Mouse (Mus musculus) gastrocnemius, postnatal 36 days (tissue): Measurements from ENCODE around the gene Lgals4. TPM values are rescaled to one million over a fixed set of nuclear protein-coding genes. Genes with fewer than 3 reads are reported as not detected.

Source experiments
- DNase-seq, 2 experiments: peaks; one replicate each; pipeline ENCODE4 v3.0.0; 2022
- intact Hi-C: fragments of 180-260 bp; cut with DNase I; formaldehyde crosslinking; loops from one replicate; pipeline ENCODE4 v1.15.1; 2025
- total RNA-seq, 2 experiments: library from RNA; stranded (reverse); gene quantifications; 2 replicates each; pipeline ENCODE4 v1.2.3; 2021

The Lgals4 gene
- total RNA-seq, 2 experiments from 2014 or later: 2.5 to 3.1 TPM

DNA sequence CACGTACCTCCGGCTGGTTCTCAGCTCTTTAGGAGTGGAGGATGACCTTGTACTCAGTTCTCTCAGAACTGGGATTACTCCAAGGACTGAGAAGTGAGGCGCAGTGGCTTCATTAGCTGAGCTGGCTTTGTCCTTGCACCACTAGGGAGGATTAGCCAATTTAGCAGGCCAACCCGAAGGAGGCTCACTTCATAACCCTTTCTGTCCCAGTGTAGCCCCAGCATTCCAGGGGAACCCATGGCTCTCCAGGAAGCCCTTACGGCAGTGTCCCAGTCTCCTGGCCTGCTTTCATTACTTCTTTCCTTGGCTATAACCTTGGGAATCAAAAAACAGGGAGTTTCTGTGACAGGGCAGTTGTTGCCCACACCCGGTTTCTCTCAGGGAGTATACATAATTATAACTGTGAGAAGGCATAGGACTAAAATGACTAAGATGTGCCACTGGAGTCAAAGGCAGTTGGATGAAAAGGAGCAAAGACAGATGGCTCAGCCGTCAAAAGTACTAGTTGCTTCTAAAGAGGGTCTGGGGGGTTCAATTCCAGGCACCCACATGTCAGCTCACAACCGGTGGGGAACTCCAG, 25.9 kb upstream of the Lgals4 start:
- peak; percentile 42 for DNase-seq
- intact Hi-C loops: loop anchor here (2.0 kb wide), 1 partner anchor 17 kb away; the partner anchor contains the start of gene Ech1

DNA sequence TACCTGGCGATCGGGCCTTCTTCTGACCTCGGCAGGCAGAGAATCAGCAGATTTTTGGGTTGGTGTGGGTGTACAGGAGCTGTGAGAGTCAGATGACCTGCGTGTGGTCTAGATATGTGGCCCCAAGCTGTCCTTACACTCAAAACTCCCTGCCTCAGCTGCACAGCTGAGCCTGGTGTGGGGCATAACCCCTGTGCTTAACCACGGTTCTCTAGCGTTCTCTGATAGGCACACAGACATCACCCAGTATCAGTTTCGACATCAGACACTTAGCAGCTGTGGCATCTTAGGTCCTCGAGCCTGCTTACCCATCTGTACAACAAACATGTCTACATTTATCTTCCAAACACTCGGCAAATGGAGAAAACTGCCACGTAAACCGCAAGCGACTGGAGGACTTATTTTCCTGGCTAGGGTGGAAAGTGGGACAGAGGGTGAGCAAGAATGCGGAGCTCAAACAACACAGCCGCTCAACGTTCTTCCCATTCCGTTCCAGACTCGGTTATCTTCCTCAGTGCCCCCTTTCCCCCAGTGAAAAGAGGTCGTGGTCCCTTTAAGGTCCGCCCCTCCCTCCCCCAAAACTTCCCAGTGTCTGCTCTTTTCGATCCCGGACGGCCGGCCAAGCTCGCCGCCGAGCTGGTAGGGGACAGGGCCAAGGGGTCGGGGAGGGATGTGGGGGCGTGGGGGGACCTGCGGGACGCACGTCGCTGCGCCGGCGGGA, 25.3 kb upstream of the Lgals4 start, which contains the start of gene Hnrnpl:
TSS of gene Hnrnpl (plus strand) at position 321 of the 721 bp plus-strand sequence.
- intact Hi-C loops: loop anchor here (2.0 kb wide), 1 partner anchor 16 kb away; the partner anchor contains the start of gene Ech1
- DNase-seq: peak; percentile 69 to 70

DNA sequence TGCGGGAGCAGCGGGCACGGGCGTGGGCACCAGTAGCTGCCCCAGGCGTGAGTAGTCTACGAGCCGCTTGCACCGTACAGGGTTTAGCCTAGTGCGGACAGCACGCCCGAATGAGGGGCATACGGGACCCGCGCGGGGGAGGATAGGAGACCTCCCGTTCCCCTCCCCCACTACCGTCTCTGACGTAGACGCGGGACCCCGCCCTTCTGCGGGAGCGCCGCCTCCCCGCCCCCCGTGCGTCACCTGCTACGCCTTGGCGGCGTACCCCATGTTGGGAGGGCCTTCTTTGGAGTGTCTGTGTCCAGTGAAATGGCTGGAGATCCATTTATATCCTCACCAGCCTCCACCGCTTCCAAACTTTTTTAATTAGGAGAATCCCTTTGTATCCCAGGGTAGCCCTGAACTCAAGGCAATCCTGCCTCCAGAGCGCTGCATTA, 24.7 kb upstream of the Lgals4 start:
- intact Hi-C loops: loop anchor here (2.0 kb wide), 1 partner anchor 16 kb away; the partner anchor contains the start of gene Ech1

DNA sequence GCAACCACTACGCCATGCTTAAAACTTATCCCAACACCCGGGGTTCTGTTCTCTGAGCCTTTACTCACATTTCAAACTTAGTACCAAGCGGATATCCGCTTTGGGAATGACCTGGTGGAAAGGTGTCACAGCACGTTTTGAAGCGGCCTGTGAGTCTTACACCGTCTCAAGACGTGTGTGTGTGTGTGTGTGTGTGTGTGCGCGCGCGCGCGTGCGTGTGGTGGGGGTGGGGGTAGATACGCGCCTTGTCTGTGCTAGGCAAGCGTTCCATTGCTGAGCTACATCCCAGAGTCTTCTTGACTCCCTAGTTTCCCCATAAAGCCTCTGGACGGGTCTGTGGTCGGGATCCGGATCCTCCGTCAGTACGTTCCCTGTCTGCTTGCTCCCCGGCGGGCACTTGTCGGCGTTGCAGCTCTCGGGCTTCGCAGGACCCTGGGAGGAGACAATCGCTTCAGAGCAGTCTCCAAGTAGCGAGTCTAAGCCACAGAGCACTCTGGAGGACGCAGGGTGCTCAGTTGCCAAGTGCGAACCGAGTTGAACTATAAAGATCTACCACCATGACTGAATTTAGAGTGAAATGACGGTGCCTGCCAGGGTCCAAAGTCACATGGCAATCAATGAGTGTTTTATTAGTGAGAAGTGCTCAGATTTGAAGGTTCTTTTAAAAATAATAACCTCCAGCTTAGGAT, 24.1 kb upstream of the Lgals4 start:
- intact Hi-C loops: loop anchor here (2.0 kb wide), 1 partner anchor 15 kb away; the partner anchor contains the start of gene Ech1
- DNase-seq: peak in 1 of 2 experiments; percentile 44

More for the DNA sequence above, 24.7 kb upstream of the Lgals4 start:
- peak; percentile 93 to 96 for DNase-seq

DNA sequence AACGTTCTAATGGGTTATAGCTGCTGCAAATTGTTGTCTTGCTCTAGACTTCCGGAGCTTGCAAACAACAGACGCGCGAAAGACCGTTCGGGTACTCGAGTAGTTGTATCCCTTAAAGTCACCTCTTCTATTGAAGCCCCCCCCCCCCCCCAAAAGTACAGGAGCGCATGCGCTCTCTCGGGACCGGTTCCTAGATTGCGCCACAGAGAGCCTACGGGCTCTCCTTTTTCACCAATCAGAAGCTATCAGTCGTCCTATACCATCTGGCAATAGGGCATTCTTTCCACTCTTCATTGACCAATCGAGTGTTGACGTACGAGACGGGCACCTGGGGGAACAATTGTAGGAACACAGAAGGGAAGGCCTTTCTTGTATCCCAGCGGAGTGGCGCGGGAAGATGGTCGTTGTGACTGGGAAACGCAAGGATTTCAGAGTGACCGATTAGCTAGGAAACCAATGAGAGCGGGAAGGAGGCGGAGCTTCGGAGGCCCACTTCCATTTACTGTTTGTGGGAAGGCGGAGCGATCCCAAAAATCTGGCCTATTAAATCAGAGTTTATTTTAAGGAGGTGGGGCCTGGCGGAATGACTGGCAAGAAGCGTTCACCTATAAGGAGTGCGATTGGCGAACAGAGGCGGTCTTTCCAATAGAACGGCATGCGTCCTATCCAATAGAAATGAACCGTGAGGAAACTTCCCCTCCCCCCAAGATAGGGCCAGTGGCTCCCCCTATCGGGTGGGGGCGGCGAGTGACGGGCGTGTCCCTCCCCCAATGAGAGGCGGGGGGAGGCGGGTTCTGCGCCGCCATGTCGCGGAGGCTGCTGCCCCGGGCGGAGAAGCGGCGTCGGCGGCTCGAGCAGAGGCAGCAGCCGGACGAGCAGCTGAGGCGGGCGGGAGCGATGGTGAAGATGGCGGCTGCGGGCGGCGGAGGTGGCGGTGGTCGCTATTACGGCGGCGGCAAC, 23.3 kb upstream of the Lgals4 start:
- intact Hi-C loops: no loop called here
- peak; percentile 96 to 98 for DNase-seq

DNA sequence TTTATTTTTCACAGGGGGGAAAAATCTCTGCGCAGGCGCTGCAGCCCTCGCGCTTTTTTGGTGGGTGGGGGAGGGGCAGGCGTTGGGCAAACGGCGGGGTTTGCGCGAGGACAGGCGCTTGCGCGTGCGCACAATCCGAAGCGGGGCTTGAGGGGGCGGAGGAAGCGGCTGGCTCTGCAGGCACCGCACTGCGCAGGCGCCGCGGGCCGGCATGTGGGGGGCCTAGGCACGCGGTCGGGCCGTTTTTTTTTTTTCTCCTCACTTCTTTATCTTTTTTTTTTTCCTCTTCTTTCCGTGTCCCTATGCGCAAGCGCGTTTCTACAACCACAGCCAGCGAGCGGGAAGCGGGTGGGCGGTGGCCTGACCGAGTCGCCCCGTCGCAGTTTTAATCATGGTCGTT, 22.4 kb upstream of the Lgals4 start:
- intact Hi-C loops: no loop called here
- peak; percentile 82 to 92 for DNase-seq

DNA sequence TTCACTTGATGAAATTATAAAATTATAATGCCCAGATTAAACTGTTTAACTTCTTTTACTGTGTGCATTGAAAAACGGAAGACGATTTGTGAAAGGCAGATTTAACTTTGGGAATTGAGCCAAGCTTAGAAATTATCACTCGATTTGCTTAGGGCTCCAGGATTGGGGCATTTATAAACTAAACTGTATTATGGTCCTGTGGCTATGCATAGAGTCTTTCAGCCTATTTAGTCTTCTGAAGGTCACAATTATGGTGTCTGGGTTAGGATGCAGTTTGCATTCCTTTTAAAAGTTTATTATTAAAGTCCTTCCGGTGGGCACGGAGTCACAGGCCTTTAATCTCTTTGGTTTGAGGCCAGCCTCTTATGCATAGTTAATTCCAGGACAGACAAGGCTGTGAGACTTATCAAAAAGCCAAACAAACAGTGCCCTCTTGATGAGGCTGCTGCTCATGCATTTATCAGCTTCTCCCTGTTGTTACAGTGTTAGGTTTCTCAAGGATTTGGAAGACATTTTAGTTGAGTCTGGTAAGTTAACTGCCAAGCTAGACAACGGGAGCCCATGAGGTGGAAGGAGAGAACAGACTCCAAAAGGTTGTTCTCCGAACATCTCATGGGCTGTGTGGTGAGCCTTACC, 21.9 kb upstream of the Lgals4 start:
- intact Hi-C loops: no loop called here
- no peak for DNase-seq

DNA sequence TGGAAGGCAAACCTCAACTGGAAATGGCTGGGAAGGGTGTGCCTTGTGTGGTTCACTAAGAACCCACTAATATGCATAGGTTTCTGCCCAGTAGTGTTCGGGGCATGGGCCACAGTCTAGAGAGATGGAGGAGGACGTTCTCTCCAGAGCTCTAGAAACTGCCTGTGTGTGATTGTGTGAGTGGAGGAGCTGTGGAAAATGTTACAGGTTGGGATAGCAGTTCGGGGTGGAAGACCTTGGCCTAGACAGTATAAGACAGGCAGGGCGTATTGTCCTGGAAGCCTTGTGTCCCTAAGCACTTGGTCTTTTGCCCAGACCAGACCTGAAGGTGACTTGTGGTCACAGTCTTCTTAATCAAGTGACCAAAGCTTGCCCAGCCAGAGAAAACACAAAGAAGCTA, 21.2 kb upstream of the Lgals4 start:
- no peak for DNase-seq
- intact Hi-C loops: no loop called here

DNA sequence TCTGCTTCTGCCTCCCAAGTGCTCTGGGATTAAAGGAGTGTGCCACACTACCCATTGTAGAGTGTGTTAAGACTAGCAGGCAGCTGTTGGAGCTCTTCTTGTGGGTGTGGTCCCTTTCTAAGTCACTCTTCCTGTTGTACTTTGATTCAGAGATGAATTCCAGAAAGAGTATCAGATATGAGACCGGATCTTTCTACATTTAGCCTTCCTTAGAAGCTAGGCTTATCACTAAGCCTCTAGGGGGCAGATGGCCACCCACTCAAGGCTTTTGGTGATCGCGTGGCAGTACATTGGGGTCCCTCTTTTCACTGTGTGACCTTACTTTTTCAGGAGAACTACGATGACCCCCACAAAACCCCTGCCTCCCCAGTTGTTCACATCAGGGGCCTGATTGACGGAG, 20.7 kb upstream of the Lgals4 start:
- no peak for DNase-seq
- intact Hi-C loops: no loop called here

DNA sequence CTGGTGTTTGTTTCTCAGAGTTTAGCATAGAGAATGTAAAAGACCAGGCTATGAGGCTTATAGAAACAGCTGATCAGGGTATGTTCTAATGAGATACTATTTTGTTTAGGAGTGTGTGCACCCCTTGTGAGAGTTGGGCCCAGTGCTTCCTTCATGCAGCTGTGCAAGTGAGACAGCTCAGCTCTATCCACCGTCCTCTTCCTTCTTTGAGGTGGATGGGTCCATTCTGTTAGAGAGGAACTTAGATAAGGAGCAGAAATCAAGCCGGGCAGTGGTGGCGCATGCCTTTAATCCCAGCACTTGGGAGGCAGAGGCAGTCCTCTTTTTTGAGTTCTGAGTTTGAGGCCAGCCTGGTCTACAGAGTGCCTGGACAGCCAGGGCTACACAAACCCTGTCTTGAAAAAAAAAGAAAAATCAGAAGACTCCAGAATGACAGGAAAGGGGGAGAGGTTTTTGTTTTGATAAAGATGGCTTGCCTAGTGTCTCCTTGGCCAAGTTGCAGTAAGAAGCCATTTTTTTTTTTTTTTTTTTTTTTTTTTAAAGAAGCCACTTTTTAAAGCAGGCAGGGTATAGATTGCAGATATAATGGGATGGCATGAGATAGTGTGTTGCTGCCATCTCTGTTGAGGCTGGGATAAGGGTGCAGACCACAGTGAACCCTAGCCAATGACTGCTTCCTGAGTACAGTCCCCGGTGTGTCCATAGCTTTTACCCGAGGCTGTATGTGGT, 19.2 kb upstream of the Lgals4 start:
- no peak for DNase-seq
- intact Hi-C loops: no loop called here

DNA sequence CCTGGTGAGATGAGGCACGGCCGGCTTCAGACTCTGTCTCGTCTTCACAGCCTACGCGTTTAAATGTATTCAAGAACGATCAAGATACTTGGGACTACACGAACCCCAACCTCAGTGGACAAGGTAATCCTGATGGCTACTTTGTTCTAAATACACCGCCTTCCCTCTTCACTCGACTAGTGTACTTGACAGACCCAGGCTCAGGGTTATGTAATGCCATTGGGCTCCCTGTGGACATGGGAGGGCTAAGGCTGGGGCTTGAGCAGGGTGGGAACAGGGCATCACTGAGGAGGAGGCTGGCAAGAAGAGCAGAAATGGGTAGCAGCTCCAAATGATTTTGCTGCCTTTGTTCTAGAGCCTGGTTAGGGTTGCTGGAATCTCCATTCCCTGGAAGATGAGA, 18.4 kb upstream of the Lgals4 start:
- intact Hi-C loops: no loop called here
- DNase-seq: no peak

DNA sequence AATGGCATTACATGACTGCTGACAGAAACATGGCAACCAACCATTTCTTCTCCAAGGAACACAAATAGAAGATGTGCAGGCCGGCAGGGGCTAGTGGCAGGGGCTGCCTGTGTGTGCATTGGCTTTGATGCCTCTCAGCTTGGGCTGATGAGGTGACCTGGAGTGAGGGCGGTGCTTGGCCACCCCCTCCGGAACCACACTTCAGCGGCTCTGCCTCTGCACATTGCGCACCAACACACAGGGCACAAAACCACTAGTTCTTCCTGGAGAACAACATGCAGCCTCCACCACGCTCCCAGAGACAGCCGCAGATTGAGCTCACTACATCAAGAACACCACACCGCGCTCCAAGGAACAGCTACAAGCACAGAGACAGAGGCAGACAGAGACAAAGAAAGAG, 17.5 kb upstream of the Lgals4 start:
- intact Hi-C loops: no loop called here

DNA sequence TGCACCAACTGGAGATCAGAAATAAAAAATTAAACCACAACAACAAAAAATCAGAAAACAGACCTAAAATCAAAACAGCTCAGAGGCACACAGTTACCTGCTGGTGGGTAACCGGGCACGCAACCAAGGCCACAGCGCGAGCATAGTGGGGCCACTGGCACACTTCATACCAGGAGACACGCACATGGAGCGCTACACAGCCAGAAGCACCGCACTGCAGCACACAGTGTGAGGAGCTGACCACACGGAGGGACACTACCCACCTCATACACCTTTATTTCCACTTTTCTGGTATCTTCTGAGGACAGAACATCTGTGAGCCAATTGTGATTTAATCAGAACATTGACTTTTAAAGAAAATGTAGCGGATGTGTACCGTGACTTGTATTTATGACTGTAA, 16.7 kb upstream of the Lgals4 start:
- DNase-seq: no peak
- intact Hi-C loops: no loop called here

More for the DNA sequence above, 17.5 kb upstream of the Lgals4 start:
- DNase-seq: no peak

DNA sequence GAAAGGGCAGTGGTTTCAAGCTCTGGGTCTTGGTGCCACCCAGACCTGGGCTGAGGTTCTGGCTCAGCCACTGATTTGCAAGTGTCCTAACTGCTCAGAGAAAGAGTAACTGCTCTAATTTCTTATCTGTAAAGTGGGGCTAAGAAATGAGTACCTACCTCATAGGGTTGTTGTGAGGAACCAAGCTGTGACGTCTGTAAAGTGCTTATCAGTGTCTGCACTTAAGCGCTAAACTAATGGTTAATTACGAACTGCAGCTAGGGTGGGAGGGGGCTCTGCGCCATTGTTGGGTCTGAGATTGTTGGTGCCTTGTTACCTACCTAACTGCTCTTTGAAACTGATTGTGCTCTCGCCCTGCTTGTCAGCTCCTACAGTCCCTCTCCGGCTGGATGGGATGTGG, 16.1 kb upstream of the Lgals4 start:
- DNase-seq: no peak
- intact Hi-C loops: no loop called here

DNA sequence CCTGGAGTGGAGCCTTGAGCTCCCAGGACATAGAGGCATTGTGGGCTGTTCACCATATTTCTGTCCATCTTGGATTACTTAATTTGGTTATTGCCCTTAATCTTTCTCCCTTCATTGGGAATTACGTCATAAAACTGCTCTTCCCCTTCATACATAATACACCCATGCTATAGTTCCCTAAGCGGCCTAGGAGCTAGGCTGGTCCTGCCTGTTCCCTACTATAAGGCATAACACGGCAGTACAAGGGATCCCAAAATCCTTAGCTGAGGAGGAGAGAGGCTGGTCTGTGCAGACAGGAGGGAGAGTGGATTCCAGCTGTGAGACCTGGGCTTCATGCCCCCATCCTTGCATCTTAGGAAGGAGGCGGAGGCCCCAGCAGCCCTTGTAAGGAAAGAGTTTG, 15.7 kb upstream of the Lgals4 start:
- no peak for DNase-seq
- intact Hi-C loops: no loop called here

DNA sequence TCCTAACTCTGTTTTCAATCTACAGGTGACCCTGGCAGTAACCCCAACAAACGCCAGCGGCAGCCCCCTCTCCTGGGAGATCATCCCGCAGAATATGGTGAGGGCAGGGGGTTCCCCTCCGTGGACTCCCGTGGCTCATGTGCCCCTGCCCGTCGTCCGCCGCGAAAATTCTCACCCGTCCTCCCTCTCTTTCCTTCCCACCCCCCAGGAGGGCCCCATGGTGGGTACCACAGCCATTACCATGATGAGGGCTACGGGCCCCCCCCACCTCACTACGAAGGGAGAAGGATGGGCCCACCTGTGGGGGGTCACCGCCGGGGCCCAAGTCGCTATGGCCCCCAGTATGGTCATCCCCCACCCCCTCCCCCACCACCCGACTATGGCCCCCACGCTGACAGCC, 15.2 kb upstream of the Lgals4 start:
- intact Hi-C loops: no loop called here
- DNase-seq: no peak

DNA sequence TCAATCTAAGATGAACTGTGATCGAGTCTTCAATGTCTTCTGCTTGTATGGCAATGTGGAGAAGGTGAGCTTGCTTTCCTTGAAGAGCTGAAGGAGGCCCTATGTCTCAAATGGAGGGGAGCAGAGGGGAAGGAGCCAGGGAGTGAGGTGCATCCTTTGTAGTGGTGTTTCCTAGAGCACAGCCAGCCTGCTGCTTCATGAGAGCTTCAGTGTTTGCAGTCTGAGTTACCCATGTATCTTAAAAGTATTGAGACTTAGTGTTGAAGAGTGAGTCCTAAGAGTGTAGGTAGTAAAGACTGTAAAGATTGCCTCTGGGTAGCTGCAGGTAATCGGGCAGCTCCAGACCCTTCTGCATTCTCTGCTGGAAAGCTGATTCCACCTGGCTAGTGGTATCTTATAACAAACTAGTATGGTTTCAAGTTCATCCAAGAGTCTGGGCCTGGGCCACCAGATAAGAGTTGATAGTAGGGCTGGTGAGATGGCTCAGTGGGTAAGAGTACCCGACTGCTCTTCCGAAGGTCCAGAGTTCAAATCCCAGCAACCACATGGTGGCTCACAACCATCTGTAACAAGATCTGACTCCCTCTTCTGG, 14.7 kb upstream of the Lgals4 start:
- no peak for DNase-seq
- intact Hi-C loops: no loop called here

DNA sequence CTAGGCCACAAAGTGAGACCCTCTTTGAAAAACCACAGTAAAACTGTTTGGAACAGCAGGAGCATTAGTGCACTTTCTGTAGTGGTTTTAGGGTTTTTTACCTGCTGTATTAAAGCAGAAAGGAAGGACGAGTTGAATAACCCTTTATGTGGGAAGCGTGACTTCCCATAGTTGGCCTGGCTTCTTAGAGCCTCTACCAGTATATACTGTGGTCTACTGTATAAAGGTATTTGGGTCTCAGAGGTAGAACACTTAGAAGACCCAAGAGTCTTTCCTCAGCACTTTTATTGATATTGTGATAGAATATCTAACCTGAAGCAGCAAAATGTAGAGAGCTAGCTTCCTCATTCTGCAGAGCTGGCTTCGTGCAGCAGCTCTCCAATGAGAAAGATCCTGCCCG, 14.1 kb upstream of the Lgals4 start:
- no peak for DNase-seq
- intact Hi-C loops: no loop called here
